Mouse (Mus musculus): Measurements from ENCODE around the gene Zfp511. TPM values are rescaled to one million over a fixed set of nuclear protein-coding genes. Genes with fewer than 3 reads are reported as not detected.

The Zfp511 gene
- total RNA-seq, 2 experiments from 2014 or later = 21.3 to 21.5 TPM

Other genes with a start within 250 kb of the Zfp511 start
- gene Adgra1, start 202.2 kb upstream of the Zfp511 start, total RNA-seq (2014; fragmentation: Nextera tagmentation) = not detected in 2 replicates
- gene Adgra1, start 202.2 kb upstream of the Zfp511 start, total RNA-seq (2017) = not detected in 2 replicates
- not detected in 2 replicates for gene Kndc1, start 141.7 kb upstream of the Zfp511 start, total RNA-seq (2014; fragmentation: Nextera tagmentation)
- not detected in 2 replicates for gene Kndc1, start 141.7 kb upstream of the Zfp511 start, total RNA-seq (2017)
- gene Utf1, start 92.6 kb upstream of the Zfp511 start, total RNA-seq (2014; fragmentation: Nextera tagmentation) = not detected in 2 replicates
- gene Utf1, start 92.6 kb upstream of the Zfp511 start, total RNA-seq (2017) = not detected in 2 replicates
- gene 6430531B16Rik, start 57.6 kb upstream of the Zfp511 start, total RNA-seq (2014; fragmentation: Nextera tagmentation) = 0.62 TPM in 1 of 2 replicates, not detected in the other
- gene 6430531B16Rik, start 57.6 kb upstream of the Zfp511 start, total RNA-seq (2017) = 0.52 TPM in 1 of 2 replicates, not detected in the other
- gene Adam8, start 43.8 kb upstream of the Zfp511 start, total RNA-seq (2014; fragmentation: Nextera tagmentation) = 0.38 TPM in 1 of 2 replicates, not detected in the other
- gene Adam8, start 43.8 kb upstream of the Zfp511 start, total RNA-seq (2017) = 0.99 and 1.3 TPM in 2 replicates
- 19.2 and 34.8 TPM in 2 replicates for gene Tubgcp2, start 278 bp downstream of the Zfp511 start, total RNA-seq (2014; fragmentation: Nextera tagmentation)
- gene Tubgcp2, start 278 bp downstream of the Zfp511 start, total RNA-seq (2017) = 36.3 and 40.4 TPM in 2 replicates
- gene Msx3, start 12.7 kb downstream of the Zfp511 start, total RNA-seq (2014; fragmentation: Nextera tagmentation) = not detected in 2 replicates
- not detected in 2 replicates for gene Msx3, start 12.7 kb downstream of the Zfp511 start, total RNA-seq (2017)
- 0.67 TPM in 1 of 2 replicates, not detected in the other for gene Caly, start 46.2 kb downstream of the Zfp511 start, total RNA-seq (2014; fragmentation: Nextera tagmentation)
- gene Caly, start 46.2 kb downstream of the Zfp511 start, total RNA-seq (2017) = not detected in 2 replicates
- gene Prap1, start 57.0 kb downstream of the Zfp511 start, total RNA-seq (2014; fragmentation: Nextera tagmentation) = not detected in 2 replicates
- not detected in 2 replicates for gene Prap1, start 57.0 kb downstream of the Zfp511 start, total RNA-seq (2017)
- 4.3 and 13.6 TPM in 2 replicates for gene Fuom, start 66.0 kb downstream of the Zfp511 start, total RNA-seq (2014; fragmentation: Nextera tagmentation)
- gene Fuom, start 66.0 kb downstream of the Zfp511 start, total RNA-seq (2017) = 2.5 and 12.9 TPM in 2 replicates
- gene Paox, start 79.4 kb downstream of the Zfp511 start, total RNA-seq (2014; fragmentation: Nextera tagmentation) = 37.9 and 44.7 TPM in 2 replicates
- gene Paox, start 79.4 kb downstream of the Zfp511 start, total RNA-seq (2017) = 26.6 and 38.5 TPM in 2 replicates
- gene Echs1, start 80.1 kb downstream of the Zfp511 start, total RNA-seq (2014; fragmentation: Nextera tagmentation) = 97.4 and 109 TPM in 2 replicates
- gene Echs1, start 80.1 kb downstream of the Zfp511 start, total RNA-seq (2017) = 107 and 150 TPM in 2 replicates
- 11.4 and 21.0 TPM in 2 replicates for gene Mtg1, start 101.2 kb downstream of the Zfp511 start, total RNA-seq (2014; fragmentation: Nextera tagmentation)
- gene Mtg1, start 101.2 kb downstream of the Zfp511 start, total RNA-seq (2017) = 9.5 and 14.4 TPM in 2 replicates
- not detected in 2 replicates for gene Sprn, start 118.5 kb downstream of the Zfp511 start, total RNA-seq (2014; fragmentation: Nextera tagmentation)
- gene Sprn, start 118.5 kb downstream of the Zfp511 start, total RNA-seq (2017) = not detected in 2 replicates
- gene Olfr522, start 128.4 kb downstream of the Zfp511 start, total RNA-seq (2014; fragmentation: Nextera tagmentation) = not detected in 2 replicates
- not detected in 2 replicates for gene Olfr522, start 128.4 kb downstream of the Zfp511 start, total RNA-seq (2017)
- not detected in 2 replicates for gene Olfr523, start 136.8 kb downstream of the Zfp511 start, total RNA-seq (2014; fragmentation: Nextera tagmentation)
- not detected in 2 replicates for gene Olfr523, start 136.8 kb downstream of the Zfp511 start, total RNA-seq (2017)
- not detected in 2 replicates for gene Olfr524, start 169.6 kb downstream of the Zfp511 start, total RNA-seq (2014; fragmentation: Nextera tagmentation)
- not detected in 2 replicates for gene Olfr524, start 169.6 kb downstream of the Zfp511 start, total RNA-seq (2017)
- gene Cd163l1, start 181.9 kb downstream of the Zfp511 start, total RNA-seq (2014; fragmentation: Nextera tagmentation) = not detected in 2 replicates
- gene Cd163l1, start 181.9 kb downstream of the Zfp511 start, total RNA-seq (2017) = not detected in 2 replicates
- gene 5830411N06Rik, start 210.9 kb downstream of the Zfp511 start, total RNA-seq (2014; fragmentation: Nextera tagmentation) = not detected in 2 replicates
- not detected in 2 replicates for gene 5830411N06Rik, start 210.9 kb downstream of the Zfp511 start, total RNA-seq (2017)

Data from granulocyte monocyte progenitor cell, adult 5-6 weeks (primary cell).